Mouse (Mus musculus): ENCODE data around the gene Sf3b6. TPM values are rescaled to one million over a fixed set of nuclear protein-coding genes. Genes with fewer than 3 reads are reported as not detected.

The Sf3b6 gene
- polyA plus RNA-seq, 1 experiment from 2014 or later: 367 TPM

GRCm38 (mm10) chr12:4872983-4873477, 55.7 kb downstream of the Sf3b6 start:
- no peak overlapping the region for H3K27ac ChIP-seq (ENCODE audit: low read depth, low read length)
- WGBS: 82% methylated on average over 5 of the region's 5 CpGs
- no peak for ATAC-seq (ENCODE audit: low FRiP score)

GRCm38 (mm10) chr12:4873531-4873930, 56.2 kb downstream of the Sf3b6 start:
- H3K9ac ChIP-seq (ENCODE audit: low read length): peak overlapping the region; percentile 34; the same call in 1 of the 2 replicates
- peaks cover 6% of the 10 kb centered on the region for H3K4me1 ChIP-seq (ENCODE audit: control insufficient read depth, insufficient read depth, low read length)
- no peak for DNase-seq (ENCODE audit: low spot score, missing footprints)
- H3K4me3 ChIP-seq (ENCODE audit: low read depth, low read length): peak overlapping the region; percentile 23
- no peak overlapping the region for H3K27ac ChIP-seq (ENCODE audit: low read depth, low read length)
- no peaks in the 10 kb centered on the region for H3K27me3 ChIP-seq (ENCODE audit: control insufficient read depth, insufficient read depth, low read length)
- no peaks in the 10 kb centered on the region for H3K36me3 ChIP-seq (ENCODE audit: control insufficient read depth, insufficient read depth, low read length)
- no peak for ATAC-seq (ENCODE audit: low FRiP score)
- H3K9me3 ChIP-seq (ENCODE audit: control insufficient read depth, low read length): no peaks in the 10 kb centered on the region
- H3K4me2 ChIP-seq: peak overlapping the region; percentile 51; the same call in 1 of the 2 replicates
- WGBS: 80% methylated on average over 6 of the region's 6 CpGs

More at GRCm38 (mm10) chr12:4872983-4873477, 55.7 kb downstream of the Sf3b6 start:
- no peaks in the 10 kb centered on the region for H3K27me3 ChIP-seq (ENCODE audit: control insufficient read depth, insufficient read depth, low read length)
- H3K4me3 ChIP-seq (ENCODE audit: low read depth, low read length): no peak overlapping the region
- H3K4me1 ChIP-seq (ENCODE audit: control insufficient read depth, insufficient read depth, low read length): peaks cover 6% of the 10 kb centered on the region
- H3K9me3 ChIP-seq (ENCODE audit: control insufficient read depth, low read length): no peaks in the 10 kb centered on the region
- no peak overlapping the region for H3K9ac ChIP-seq (ENCODE audit: low read length)
- DNase-seq (ENCODE audit: low spot score, missing footprints): no peak
- no peak overlapping the region for H3K4me2 ChIP-seq
- H3K36me3 ChIP-seq (ENCODE audit: control insufficient read depth, insufficient read depth, low read length): no peaks in the 10 kb centered on the region

- Histone ChIP-seq H3K27ac (ENCODE audit: low read depth, low read length) (no peak within 1 kb of the TSS), H3K9me3 (ENCODE audit: control insufficient read depth, low read length) (no peaks in the 10 kb centered on the region), H3K27me3 (ENCODE audit: control insufficient read depth, insufficient read depth, low read length) (no peaks in the 10 kb centered on the region), H3K4me1 (ENCODE audit: control insufficient read depth, insufficient read depth, low read length) (peaks cover 6% of the 10 kb centered on the region), H3K4me2 (peak within 1 kb of the TSS; percentile 51), H3K9ac (ENCODE audit: low read length) (peak within 1 kb of the TSS; percentile 34), H3K4me3 (ENCODE audit: low read depth, low read length) (peak within 1 kb of the TSS; percentile 23), H3K36me3 (ENCODE audit: control insufficient read depth, insufficient read depth, low read length) (no peaks in the 10 kb centered on the region)
- DNase-seq (ENCODE audit: low spot score, missing footprints): peak; percentile 93
- ATAC-seq (ENCODE audit: low FRiP score): peak; percentile 90
- 5% methylated on average over 24 of the region's 24 CpGs for WGBS
Measured at GRCm38 (mm10) chr12:4874161-4874927, 57.0 kb downstream of the Sf3b6 start, which contains the start of gene Mfsd2b. Gene Mfsd2b, minus strand, starts transcription at chr12:4874359.

GRCm38 (mm10) chr12:4875623-4876022, 58.3 kb downstream of the Sf3b6 start:
- ATAC-seq (ENCODE audit: low FRiP score) (no peak), DNase-seq (ENCODE audit: low spot score, missing footprints) (no peak)
- Histone ChIP-seq H3K4me2 (no peak overlapping the region), H3K4me3 (ENCODE audit: low read depth, low read length) (no peak overlapping the region), H3K27ac (ENCODE audit: low read depth, low read length) (no peak overlapping the region), H3K36me3 (ENCODE audit: control insufficient read depth, insufficient read depth, low read length) (no peaks in the 10 kb centered on the region), H3K9me3 (ENCODE audit: control insufficient read depth, low read length) (no peaks in the 10 kb centered on the region), H3K27me3 (ENCODE audit: control insufficient read depth, insufficient read depth, low read length) (no peaks in the 10 kb centered on the region), H3K4me1 (ENCODE audit: control insufficient read depth, insufficient read depth, low read length) (peaks cover 6% of the 10 kb centered on the region), H3K9ac (ENCODE audit: low read length) (no peak overlapping the region)
- 87% methylated on average over 8 of the region's 8 CpGs for WGBS

Other genes with a start within 250 kb of the Sf3b6 start
- gene Itsn2, start 224.9 kb upstream of the Sf3b6 start, polyA plus RNA-seq (2014; fragmentation: Nextera tagmentation; extraction: Ambion mirVana): 13.8 and 16.6 TPM in 2 replicates
- gene Gm3625, start 224.6 kb upstream of the Sf3b6 start, polyA plus RNA-seq (2014; fragmentation: Nextera tagmentation; extraction: Ambion mirVana): not detected in 2 replicates
- 0.19 and 0.41 TPM in 2 replicates for gene Fam228a, start 79.1 kb upstream of the Sf3b6 start, polyA plus RNA-seq (2014; fragmentation: Nextera tagmentation; extraction: Ambion mirVana)
- 3.8 and 6.2 TPM in 2 replicates for gene Pfn4, start 48.5 kb upstream of the Sf3b6 start, polyA plus RNA-seq (2014; fragmentation: Nextera tagmentation; extraction: Ambion mirVana)
- gene Fam228b, start 48.3 kb upstream of the Sf3b6 start, polyA plus RNA-seq (2014; fragmentation: Nextera tagmentation; extraction: Ambion mirVana): 4.2 and 4.3 TPM in 2 replicates
- gene Fkbp1b, start 24.0 kb downstream of the Sf3b6 start, polyA plus RNA-seq (2014; fragmentation: Nextera tagmentation; extraction: Ambion mirVana): 6.3 and 9.0 TPM in 2 replicates
- 16.7 and 17.8 TPM in 2 replicates for gene Wdcp, start 25.8 kb downstream of the Sf3b6 start, polyA plus RNA-seq (2014; fragmentation: Nextera tagmentation; extraction: Ambion mirVana)
- 3.6 and 4.1 TPM in 2 replicates for gene Mfsd2b, start 56.8 kb downstream of the Sf3b6 start, polyA plus RNA-seq (2014; fragmentation: Nextera tagmentation; extraction: Ambion mirVana)
- 20.3 and 23.7 TPM in 2 replicates for gene Ubxn2a, start 90.2 kb downstream of the Sf3b6 start, polyA plus RNA-seq (2014; fragmentation: Nextera tagmentation; extraction: Ambion mirVana)
- 20.4 and 22.3 TPM in 2 replicates for gene Atad2b, start 99.8 kb downstream of the Sf3b6 start, polyA plus RNA-seq (2014; fragmentation: Nextera tagmentation; extraction: Ambion mirVana)

Data from midbrain, embryonic 11.5 days (tissue).